Mouse (Mus musculus) cortical plate, adult 2 months (tissue): ENCODE measurements around the gene Josd2.

Experiments used
- CTCF ChIP-seq: fragments of 200-500 bp; IDR thresholded peaks from 2 replicates; pipeline ENCODE4 v1.5.1; 2011; ENCODE audit warnings: mild to moderate bottlenecking, control low read depth, low read length; ENCODE audit not compliant: insufficient read depth; ENCODE audit errors: extremely low read depth
- POLR2A ChIP-seq: fragments of 200-500 bp; IDR thresholded peaks from 2 replicates; pipeline ENCODE4 v1.6.1; 2011; ENCODE audit warnings: mild to moderate bottlenecking, low read length, control low read depth; ENCODE audit not compliant: insufficient read depth; ENCODE audit errors: extremely low read depth

DNA sequence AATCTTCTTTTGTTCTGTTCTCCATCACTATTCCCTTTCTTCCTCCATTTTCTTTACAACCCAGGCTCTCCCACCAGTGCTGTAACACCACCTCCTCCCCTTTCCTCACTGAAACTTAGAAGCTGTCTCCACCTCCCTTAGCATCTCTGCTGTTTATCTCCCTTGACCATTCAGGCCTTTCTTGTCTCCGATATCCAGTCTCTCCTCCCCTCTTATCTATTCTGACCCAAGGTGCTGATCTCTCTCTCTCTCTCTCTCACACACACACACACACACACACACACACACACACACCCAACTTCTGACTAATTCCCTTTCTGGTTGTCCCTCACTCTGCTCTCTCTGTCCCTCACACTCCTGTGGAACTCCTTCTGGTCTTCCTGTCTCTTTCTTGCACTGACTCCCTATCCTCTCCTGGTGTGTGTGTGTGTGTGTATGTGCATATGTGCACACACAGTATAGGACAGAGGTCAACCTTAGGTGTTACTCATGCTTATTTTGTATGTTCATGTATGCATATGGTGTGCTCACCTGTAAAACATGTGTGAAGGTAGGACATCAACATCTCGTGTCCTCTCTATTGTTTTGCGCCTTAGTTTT is 15.2 kb downstream of the Josd2 start:
- TF ChIP-seq CTCF (no peak), POLR2A (no peak)
